Mouse (Mus musculus): Measurements from ENCODE around the gene Pcp4l1. TPM values are rescaled to one million over a fixed set of nuclear protein-coding genes. Genes with fewer than 3 reads are reported as not detected.

The Pcp4l1 gene
- total RNA-seq, 2 experiments from 2014 or later: 39.4 to 42.3 TPM

DNA sequence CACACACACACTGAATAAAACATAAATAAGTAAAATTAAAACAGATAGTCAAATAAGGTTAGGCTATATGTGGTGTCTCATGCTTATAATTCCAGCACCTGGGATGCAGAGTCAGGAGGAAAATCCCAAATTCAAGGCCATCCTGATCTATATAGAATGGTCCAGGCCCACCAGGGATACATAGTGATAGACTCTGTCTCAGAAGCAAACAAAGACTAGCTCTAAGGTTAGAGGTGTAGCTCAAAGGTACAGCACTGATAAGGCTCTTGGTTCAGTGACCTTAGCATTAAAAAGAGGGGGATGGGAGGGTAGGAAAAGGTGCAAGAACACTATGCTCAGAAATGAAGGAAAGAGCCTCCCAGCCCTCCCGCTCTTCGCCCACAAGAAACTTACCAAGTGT is 60.5 kb downstream of the Pcp4l1 start:
- no peak for DNase-seq

DNA sequence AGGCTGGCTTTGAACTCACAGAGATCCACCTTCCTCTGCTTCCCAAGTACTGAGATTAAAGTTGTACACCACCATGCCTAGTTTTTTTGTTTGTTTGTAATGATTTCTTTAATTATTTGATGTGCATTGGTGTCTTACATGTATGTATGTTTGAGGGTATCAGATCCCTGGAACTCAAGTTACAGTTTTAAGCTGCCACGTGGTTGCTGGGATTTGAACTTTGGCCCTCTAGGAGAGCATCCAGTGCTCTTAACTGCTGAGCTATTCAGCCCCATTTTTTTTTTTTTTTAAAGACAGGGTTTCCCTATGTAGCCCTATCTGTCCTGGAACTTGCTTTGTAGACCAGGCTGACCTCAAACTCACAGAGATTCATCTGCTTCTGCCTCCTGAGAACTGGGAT is 65.1 kb downstream of the Pcp4l1 start:
- no peak for DNase-seq

DNA sequence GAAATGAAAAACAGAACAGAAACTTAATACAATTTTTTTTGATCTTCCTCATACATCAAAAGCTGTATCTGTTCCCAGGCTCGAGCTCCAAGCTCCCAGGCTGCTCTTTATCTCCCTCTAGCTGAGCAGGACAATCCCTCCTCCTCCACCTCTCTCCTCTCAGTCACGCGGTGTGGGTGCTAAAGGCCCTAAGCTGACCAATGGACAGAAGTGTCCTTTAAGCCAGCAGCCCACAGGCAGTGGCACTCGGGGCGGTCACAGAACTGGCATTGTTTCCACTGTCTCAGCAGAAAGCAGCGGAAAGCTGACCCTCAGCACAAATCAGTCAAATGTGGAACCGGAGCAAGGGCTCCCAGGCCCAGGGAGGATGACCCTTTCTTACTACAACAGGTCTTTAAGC is 66.8 kb downstream of the Pcp4l1 start:
- peak; percentile 44 to 45 for DNase-seq

DNA sequence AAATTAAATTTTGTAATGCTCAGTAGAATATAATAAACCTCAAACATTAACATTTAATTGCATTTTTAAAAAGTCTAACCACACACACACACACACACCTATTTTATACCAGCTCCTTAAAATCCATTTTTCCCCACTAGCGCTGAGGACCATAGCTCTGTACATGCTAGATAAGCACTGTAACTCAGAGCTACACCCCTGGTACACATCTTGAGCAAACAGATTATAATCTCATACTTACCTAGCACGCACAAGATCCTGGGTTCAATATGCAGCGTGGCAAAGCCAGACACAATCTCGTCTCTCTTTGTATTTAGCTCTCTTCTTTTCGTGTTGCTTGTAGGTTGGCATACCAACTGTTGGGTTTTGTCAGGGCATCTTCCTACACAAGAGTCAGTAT is 71.7 kb downstream of the Pcp4l1 start:
- no peak for DNase-seq

Other genes starting within 250 kb of the Pcp4l1 start
- 1 to 10 TPM; 4.5 to 4.6 TPM for gene Fcgr2b, start 219.7 kb downstream of the Pcp4l1 start, total RNA-seq (2021)
- under 1 TPM in 1 of 2 experiments, not detected in 1; 0.30 TPM for gene Fcgr4, start 177.3 kb downstream of the Pcp4l1 start, total RNA-seq (2021)
- 10 to 100 TPM in 1 of 2 experiments, 1 to 10 TPM in 1; 9.7 to 10.4 TPM for gene Fcgr3, start 131.3 kb downstream of the Pcp4l1 start, total RNA-seq (2021)
- 1 to 10 TPM in 1 of 2 experiments, under 1 TPM in 1; 0.92 to 1.8 TPM for gene Cfap126, start 82.3 kb downstream of the Pcp4l1 start, total RNA-seq (2021)
- gene Sdhc, start 45.7 kb downstream of the Pcp4l1 start, total RNA-seq (2021): 100 to 1,000 TPM; 191 to 202 TPM
- gene Mpz, start 45.6 kb downstream of the Pcp4l1 start, total RNA-seq (2021): not detected
- under 1 TPM; 0.20 to 0.25 TPM for gene Nr1i3, start 17.7 kb upstream of the Pcp4l1 start, total RNA-seq (2021)
- gene Tomm40l, start 26.2 kb upstream of the Pcp4l1 start, total RNA-seq (2021): 10 to 100 TPM; 72.4 to 80.2 TPM
- gene Apoa2, start 28.8 kb upstream of the Pcp4l1 start, total RNA-seq (2021): 1 to 10 TPM in 1 of 2 experiments, not detected in 1; 1.2 TPM
- 10 to 100 TPM; 13.5 to 15.2 TPM for gene Fcer1g, start 38.1 kb upstream of the Pcp4l1 start, total RNA-seq (2021)
- gene Adamts4, start 54.2 kb upstream of the Pcp4l1 start, total RNA-seq (2021): 10 to 100 TPM; 15.1 to 15.5 TPM
- gene Ndufs2, start 55.1 kb upstream of the Pcp4l1 start, total RNA-seq (2021): 100 to 1,000 TPM; 275 to 286 TPM
- gene B4galt3, start 74.1 kb upstream of the Pcp4l1 start, total RNA-seq (2021): 10 to 100 TPM; 68.5 to 76.8 TPM
- gene Ppox, start 84.9 kb upstream of the Pcp4l1 start, total RNA-seq (2021): 10 to 100 TPM; 28.0 to 31.4 TPM
- gene Usp21, start 91.7 kb upstream of the Pcp4l1 start, total RNA-seq (2021): 10 to 100 TPM; 66.9 to 70.5 TPM
- 100 to 1,000 TPM; 101 to 112 TPM for gene Ufc1, start 98.8 kb upstream of the Pcp4l1 start, total RNA-seq (2021)
- gene Dedd, start 132.9 kb upstream of the Pcp4l1 start, total RNA-seq (2021): 10 to 100 TPM; 36.5 to 41.3 TPM
- 10 to 100 TPM; 45.9 to 49.5 TPM for gene Nit1, start 149.4 kb upstream of the Pcp4l1 start, total RNA-seq (2021)
- gene Pfdn2, start 149.4 kb upstream of the Pcp4l1 start, total RNA-seq (2021): 100 to 1,000 TPM; 160 to 166 TPM
- gene Klhdc9, start 164.5 kb upstream of the Pcp4l1 start, total RNA-seq (2021): 1 to 10 TPM; 4.1 to 4.7 TPM
- gene Nectin4, start 173.8 kb upstream of the Pcp4l1 start, total RNA-seq (2021): 1 to 10 TPM; 3.6 to 4.7 TPM
- 1 to 10 TPM; 2.0 to 2.1 TPM for gene Arhgap30, start 192.7 kb upstream of the Pcp4l1 start, total RNA-seq (2021)
- 100 to 1,000 TPM; 114 to 132 TPM for gene Usf1, start 215.0 kb upstream of the Pcp4l1 start, total RNA-seq (2021)
- 1 to 10 TPM; 4.1 to 5.9 TPM for gene Tstd1, start 222.6 kb upstream of the Pcp4l1 start, total RNA-seq (2021)
- gene F11r, start 241.3 kb upstream of the Pcp4l1 start, total RNA-seq (2021): 1 to 10 TPM; 5.0 to 6.6 TPM